Mouse (Mus musculus): ENCODE measurements at regions not wholly inside any gene's neighbourhood (a gene's known extent, or its start where the extent isn't known, plus 50 kb on each side); places are given as distances from the start of the nearest gene placed in this dataset.

DNA sequence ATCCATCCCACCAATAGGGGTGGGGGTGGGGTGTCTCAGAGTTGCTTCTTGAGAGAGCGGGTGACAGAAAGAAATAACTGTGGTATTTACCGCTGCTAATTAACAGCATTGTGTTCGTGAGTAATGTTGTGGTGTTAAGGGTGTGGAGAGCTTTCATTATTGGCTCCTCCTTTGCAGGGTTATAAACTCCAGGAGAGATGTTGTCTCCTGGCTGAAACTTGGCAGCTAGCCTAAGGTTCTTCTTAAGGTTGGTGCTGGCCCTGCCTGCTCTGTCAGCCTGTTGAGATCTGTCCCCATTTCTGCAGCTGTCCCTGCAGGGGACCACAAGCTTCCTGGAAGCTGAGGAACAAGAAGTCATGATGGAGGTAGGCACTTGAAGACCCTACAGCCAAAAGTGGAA lies 120.6 kb downstream of the Sox9 start:
- H3K27ac ChIP-seq (replicated peaks) = no peak overlapping the region
- no peak for ATAC-seq (ENCODE audit: low FRiP score, low read depth)

GRCm38 (mm10) chr11:112910309-112910708 lies 128.3 kb downstream of the Sox9 start:
- Histone ChIP-seq H3K27me3 (no peaks in the 10 kb centered on the region), H3K27ac (replicated peaks) (no peak overlapping the region), H3K4me1 (replicated peaks) (no peaks in the 10 kb centered on the region), H3K36me3 (no peaks in the 10 kb centered on the region), H3K9me3 (no peaks in the 10 kb centered on the region), H3K9ac (no peak overlapping the region), H3K4me2 (no peak overlapping the region), H3K4me3 (no peak overlapping the region)
- ATAC-seq (ENCODE audit: low FRiP score, low read depth) = no peak
- WGBS = 86% methylated on average over 5 of the region's 5 CpGs

More for the DNA sequence above, 120.6 kb downstream of the Sox9 start:
- Histone ChIP-seq H3K36me3 (no peaks in the 10 kb centered on the region), H3K9me3 (no peaks in the 10 kb centered on the region), H3K4me3 (no peak overlapping the region), H3K9ac (no peak overlapping the region), H3K27me3 (no peaks in the 10 kb centered on the region), H3K4me1 (replicated peaks) (no peaks in the 10 kb centered on the region), H3K4me2 (no peak overlapping the region)
- 76% methylated on average over 3 of the region's 3 CpGs for whole genome bisulfite sequencing

- H3K4me3 ChIP-seq = no peak overlapping the region
- H3K9me3 ChIP-seq = no peaks in the 10 kb centered on the region
- H3K27me3 ChIP-seq = no peaks in the 10 kb centered on the region
- no peaks in the 10 kb centered on the region for H3K4me1 ChIP-seq (replicated peaks)
- ATAC-seq (ENCODE audit: low FRiP score, low read depth) = no peak
- WGBS = 80% methylated on average over 3 of the region's 3 CpGs
- H3K27ac ChIP-seq (replicated peaks) = no peak overlapping the region
- no peak overlapping the region for H3K9ac ChIP-seq
- no peak overlapping the region for H3K4me2 ChIP-seq
- H3K36me3 ChIP-seq = no peaks in the 10 kb centered on the region
Measured at GRCm38 (mm10) chr11:112912875-112913274, 130.9 kb downstream of the Sox9 start.

DNA sequence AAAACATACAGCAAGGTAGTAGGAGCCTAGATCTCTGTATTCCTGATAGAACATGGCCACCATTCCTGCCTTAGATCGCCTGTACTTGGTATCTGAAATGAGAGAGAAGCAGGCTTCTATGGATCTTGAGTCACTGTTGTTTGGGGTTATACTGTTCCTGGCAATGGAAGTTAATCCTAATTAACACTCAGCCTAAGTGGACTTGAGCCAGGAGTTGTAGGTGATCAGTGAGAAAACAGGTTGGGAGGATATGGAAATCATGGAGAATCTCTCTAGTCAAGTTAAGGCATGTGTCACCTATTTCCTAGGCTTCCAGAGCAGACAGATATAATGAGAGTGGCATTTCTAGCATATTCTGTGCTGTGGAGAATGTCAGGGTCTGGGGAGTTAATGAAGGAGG lies 134.9 kb downstream of the Sox9 start:
- H3K9ac ChIP-seq = no peak overlapping the region
- no peaks in the 10 kb centered on the region for H3K27me3 ChIP-seq
- no peaks in the 10 kb centered on the region for H3K36me3 ChIP-seq
- ATAC-seq (ENCODE audit: low FRiP score, low read depth) = no peak
- no peak overlapping the region for H3K4me2 ChIP-seq
- WGBS = 84% methylated on average over 1 of the region's 1 CpGs
- no peaks in the 10 kb centered on the region for H3K9me3 ChIP-seq
- no peaks in the 10 kb centered on the region for H3K4me1 ChIP-seq (replicated peaks)
- H3K4me3 ChIP-seq = no peak overlapping the region
- H3K27ac ChIP-seq (replicated peaks) = no peak overlapping the region

DNA sequence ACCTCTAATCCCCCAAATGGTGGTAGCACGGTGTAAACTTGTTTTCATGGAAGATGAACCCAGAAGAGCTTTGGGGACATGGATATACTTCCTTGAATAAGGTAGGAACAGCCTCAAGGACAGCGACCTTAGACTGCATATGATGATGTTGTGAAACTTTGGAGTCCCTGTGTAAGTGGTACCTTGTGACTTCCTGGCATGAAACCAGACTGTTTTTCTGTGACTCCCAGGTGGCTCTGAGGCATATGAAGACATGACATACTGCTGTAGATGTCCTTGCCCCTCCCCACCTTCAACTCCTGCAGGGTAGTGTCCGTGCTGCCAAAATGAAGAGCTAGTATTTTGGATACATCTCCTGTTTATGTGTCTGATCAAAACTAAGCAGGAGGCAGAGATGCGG lies 138.1 kb downstream of the Sox9 start:
- Histone ChIP-seq H3K27me3 (no peaks in the 10 kb centered on the region), H3K4me1 (replicated peaks) (0 out of 2 replicates have a peak, but pooled peaks cover 3% of the 10 kb centered on the region), H3K9ac (no peak overlapping the region), H3K4me3 (no peak overlapping the region), H3K4me2 (no peak overlapping the region), H3K27ac (replicated peaks) (no peak overlapping the region), H3K9me3 (no peaks in the 10 kb centered on the region), H3K36me3 (no peaks in the 10 kb centered on the region)
- WGBS = 89% methylated on average over 4 of the region's 4 CpGs
- no peak for ATAC-seq (ENCODE audit: low FRiP score, low read depth)

GRCm38 (mm10) chr11:112924577-112924976 lies 142.6 kb downstream of the Sox9 start:
- WGBS = 91% methylated on average over 1 of the region's 1 CpGs
- H3K27me3 ChIP-seq = no peaks in the 10 kb centered on the region
- no peak for ATAC-seq (ENCODE audit: low FRiP score, low read depth)

DNA sequence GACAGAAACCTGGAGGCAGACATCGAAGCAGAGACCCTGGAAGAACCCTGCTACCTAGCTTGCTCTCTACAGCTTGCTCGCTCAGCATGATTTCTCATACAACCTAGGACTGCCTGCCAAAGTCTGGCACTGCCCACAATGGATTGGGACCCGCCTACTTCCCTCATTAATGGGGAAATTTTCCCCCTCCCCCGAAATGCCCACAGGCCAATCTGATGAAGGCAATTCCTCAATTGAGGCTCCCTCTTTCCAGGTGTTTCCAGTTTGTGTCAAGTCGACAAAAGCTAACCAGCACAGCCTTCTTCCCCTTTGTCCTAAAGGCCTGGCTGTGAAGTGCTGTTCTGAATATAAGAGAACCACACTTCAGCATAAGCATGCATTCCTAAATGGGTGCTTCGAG lies 143.1 kb downstream of the Sox9 start:
- Histone ChIP-seq H3K4me3 (no peak overlapping the region), H3K27ac (replicated peaks) (no peak overlapping the region), H3K36me3 (no peaks in the 10 kb centered on the region), H3K9me3 (no peaks in the 10 kb centered on the region), H3K4me1 (replicated peaks) (peaks cover 9% of the 10 kb centered on the region; the same call in 1 of the 2 replicates), H3K9ac (no peak overlapping the region), H3K4me2 (no peak overlapping the region), H3K27me3 (no peaks in the 10 kb centered on the region)
- ATAC-seq (ENCODE audit: low FRiP score, low read depth) = no peak
- 54% methylated on average over 6 of the region's 6 CpGs for WGBS

More at GRCm38 (mm10) chr11:112924577-112924976, 142.6 kb downstream of the Sox9 start:
- Histone ChIP-seq H3K36me3 (no peaks in the 10 kb centered on the region), H3K27ac (replicated peaks) (no peak overlapping the region), H3K4me1 (replicated peaks) (peaks cover 9% of the 10 kb centered on the region; the same call in 1 of the 2 replicates), H3K9me3 (no peaks in the 10 kb centered on the region), H3K9ac (no peak overlapping the region), H3K4me3 (no peak overlapping the region), H3K4me2 (no peak overlapping the region)

GRCm38 (mm10) chr11:112926330-112927025 lies 144.5 kb downstream of the Sox9 start:
- Histone ChIP-seq H3K9me3 (no peaks in the 10 kb centered on the region), H3K4me3 (no peak overlapping the region), H3K27ac (replicated peaks) (no peak overlapping the region), H3K36me3 (no peaks in the 10 kb centered on the region), H3K4me2 (no peak overlapping the region), H3K4me1 (replicated peaks) (peaks cover 9% of the 10 kb centered on the region; the same call in 1 of the 2 replicates), H3K27me3 (no peaks in the 10 kb centered on the region), H3K9ac (no peak overlapping the region)
- WGBS = 54% methylated on average over 19 of the region's 19 CpGs
- ATAC-seq (ENCODE audit: low FRiP score, low read depth) = no peak

DNA sequence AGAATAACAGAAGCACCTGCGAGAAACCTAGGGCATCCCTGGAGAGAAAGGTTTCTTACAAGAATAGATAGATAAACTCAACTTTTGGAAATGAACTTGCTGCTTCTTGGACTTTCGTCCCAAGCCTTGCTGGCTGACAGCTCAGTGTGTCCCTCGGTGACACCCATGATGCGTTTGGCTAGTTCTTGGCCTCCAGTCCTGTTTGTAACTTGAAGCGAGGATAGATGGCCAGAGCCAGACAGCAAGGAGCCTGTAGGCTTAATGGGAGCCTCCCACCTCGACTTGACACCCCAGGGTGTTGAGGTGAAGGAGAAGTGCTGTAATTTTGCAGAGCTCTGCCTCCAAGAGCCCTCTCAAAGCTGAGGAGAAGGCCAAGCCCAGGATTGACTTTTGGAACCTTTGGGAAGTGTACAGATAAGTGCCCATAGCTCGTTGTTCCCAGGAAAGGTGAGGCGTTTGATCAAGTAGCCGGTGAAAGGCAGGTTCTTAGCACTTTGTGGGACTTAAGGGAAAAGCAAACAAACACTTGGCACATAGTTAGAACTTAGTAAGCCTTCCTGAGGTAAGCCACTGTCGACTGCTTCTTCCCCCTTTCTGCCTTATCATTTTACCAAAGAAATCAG lies 148.3 kb downstream of the Sox9 start:
- no peaks in the 10 kb centered on the region for H3K27me3 ChIP-seq
- H3K4me1 ChIP-seq (replicated peaks) = peaks cover 6% of the 10 kb centered on the region; the same call in 1 of the 2 replicates
- no peak overlapping the region for H3K27ac ChIP-seq (replicated peaks)
- 80% methylated on average over 10 of the region's 10 CpGs for WGBS
- no peak for ATAC-seq (ENCODE audit: low FRiP score, low read depth)
- no peak overlapping the region for H3K4me2 ChIP-seq
- no peaks in the 10 kb centered on the region for H3K36me3 ChIP-seq
- no peak overlapping the region for H3K4me3 ChIP-seq
- no peak overlapping the region for H3K9ac ChIP-seq
- H3K9me3 ChIP-seq = no peaks in the 10 kb centered on the region

- Histone ChIP-seq H3K4me1 (replicated peaks) (no peaks in the 10 kb centered on the region), H3K9me3 (no peaks in the 10 kb centered on the region), H3K4me2 (no peak overlapping the region), H3K27ac (replicated peaks) (no peak overlapping the region), H3K9ac (no peak overlapping the region), H3K4me3 (no peak overlapping the region), H3K36me3 (no peaks in the 10 kb centered on the region), H3K27me3 (no peaks in the 10 kb centered on the region)
- 89% methylated on average over 10 of the region's 10 CpGs for WGBS
- no peak for ATAC-seq (ENCODE audit: low FRiP score, low read depth)
Measured at GRCm38 (mm10) chr11:112938035-112938434, 156.0 kb downstream of the Sox9 start.

DNA sequence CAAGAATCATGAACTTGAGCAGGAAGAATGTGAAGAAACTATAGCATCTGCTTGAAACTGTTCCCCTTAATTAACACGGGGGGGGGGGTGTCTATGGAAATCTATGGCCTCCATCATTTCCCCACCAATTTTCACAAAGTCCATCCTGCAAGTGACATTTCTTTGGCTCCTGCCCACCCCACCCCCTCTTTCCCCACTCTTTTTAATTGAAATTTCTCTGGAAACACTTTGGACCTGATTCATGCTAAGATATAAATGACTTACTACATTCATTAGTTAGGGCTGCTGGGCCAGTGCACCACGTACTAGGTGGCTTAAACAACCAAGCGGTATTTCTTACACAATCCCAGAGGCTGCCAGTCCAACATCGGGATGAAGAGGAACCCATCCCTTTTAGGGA lies 169.4 kb downstream of the Sox9 start:
- H3K27me3 ChIP-seq = no peaks in the 10 kb centered on the region
- whole genome bisulfite sequencing = 46% methylated on average over 4 of the region's 4 CpGs
- no peak for ATAC-seq (ENCODE audit: low FRiP score, low read depth)
- H3K9me3 ChIP-seq = no peaks in the 10 kb centered on the region
- no peak overlapping the region for H3K9ac ChIP-seq
- H3K27ac ChIP-seq (replicated peaks) = no peak overlapping the region
- no peak overlapping the region for H3K4me3 ChIP-seq
- H3K36me3 ChIP-seq = no peaks in the 10 kb centered on the region
- no peak overlapping the region for H3K4me2 ChIP-seq
- H3K4me1 ChIP-seq (replicated peaks) = 0 out of 2 replicates have a peak, but pooled peaks cover 3% of the 10 kb centered on the region

DNA sequence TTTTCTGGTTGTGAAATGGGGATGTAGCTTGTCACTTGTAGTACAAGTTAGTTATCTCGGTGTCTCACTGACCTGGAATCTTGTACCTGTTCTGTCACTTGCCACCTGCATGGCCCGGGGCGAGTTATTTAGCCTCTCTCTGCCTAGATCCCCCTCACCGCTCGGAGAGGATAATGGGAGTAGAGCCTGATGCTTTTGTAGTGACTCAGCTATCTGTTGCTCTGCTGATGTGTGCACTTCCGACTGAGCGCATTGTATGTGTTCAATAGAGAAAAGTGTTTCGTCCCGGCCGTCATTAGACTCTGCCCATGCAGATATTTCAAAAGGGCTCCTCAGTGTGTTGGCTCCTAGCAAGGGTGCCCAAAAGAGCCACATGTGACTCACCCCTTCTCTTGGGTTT lies 170.3 kb downstream of the Sox9 start:
- H3K27me3 ChIP-seq = no peaks in the 10 kb centered on the region
- no peak overlapping the region for H3K9ac ChIP-seq
- no peak overlapping the region for H3K4me3 ChIP-seq
- no peaks in the 10 kb centered on the region for H3K36me3 ChIP-seq
- 39% methylated on average over 10 of the region's 10 CpGs for WGBS
- ATAC-seq (ENCODE audit: low FRiP score, low read depth) = no peak
- H3K9me3 ChIP-seq = no peaks in the 10 kb centered on the region
- H3K27ac ChIP-seq (replicated peaks) = no peak overlapping the region
- 0 out of 2 replicates have a peak, but pooled peaks cover 3% of the 10 kb centered on the region for H3K4me1 ChIP-seq (replicated peaks)
- no peak overlapping the region for H3K4me2 ChIP-seq
